Mouse (Mus musculus): ENCODE results near the gene Kmo.

Gene Kmo

GRCm38 (mm10) chr1:175693429-175693960 is 73.3 kb downstream of the Kmo start:
- no peak for DNase-seq (ENCODE audit: low read depth, low spot score)

- DNase-seq (ENCODE audit: low read depth, low spot score) = no peak
These were observed 78.1 kb downstream of the Kmo start, which contains the start of gene Wdr64 for GRCm38 (mm10) chr1:175698293-175698692. Gene Wdr64 (plus strand): TSS chr1:175698593.

GRCm38 (mm10) chr1:175699375-175699774 is 79.2 kb downstream of the Kmo start:
- DNase-seq (ENCODE audit: low read depth, low spot score) = no peak

- DNase-seq (ENCODE audit: low read depth, low spot score) = no peak
These were observed 79.6 kb downstream of the Kmo start for GRCm38 (mm10) chr1:175699796-175700195.

- no peak for DNase-seq (ENCODE audit: low read depth, low spot score)
These were observed 81.0 kb downstream of the Kmo start for GRCm38 (mm10) chr1:175701145-175701544.

- no peak for DNase-seq (ENCODE audit: low read depth, low spot score)
These were observed 87.4 kb downstream of the Kmo start for GRCm38 (mm10) chr1:175707599-175707998.

- no peak for DNase-seq (ENCODE audit: low read depth, low spot score)
These were observed 87.8 kb downstream of the Kmo start for GRCm38 (mm10) chr1:175708013-175708412.
